Mouse (Mus musculus) neural tube, embryonic 15.5 days (tissue): ENCODE data around the gene Cerk. TPM values are rescaled to one million over a fixed set of nuclear protein-coding genes. Genes with fewer than 3 reads are reported as not detected.

Experiments
- ATAC-seq: fragments of 200-750 bp; cut with Nextera tagmentation; 2 replicates; pipeline ENCODE4 v1.8.0; 2017; ENCODE audit warnings: mild to moderate bottlenecking, moderate TSS enrichment, moderate library complexity; ENCODE audit not compliant: low FRiP score
- H3K27ac ChIP-seq: fragments of 300-500 bp; sonication (generic); replicated peaks from 2 replicates; pipeline ENCODE4 v1.5.1; 2015; ENCODE audit warnings: mild to moderate bottlenecking, inconsistent platforms
- H3K27me3 ChIP-seq: fragments of 300-500 bp; sonication (generic); replicated peaks from 2 replicates; pipeline ENCODE4 v1.6.1; 2015; ENCODE audit warnings: inconsistent platforms
- H3K36me3 ChIP-seq: fragments of 300-500 bp; sonication (generic); 2 replicates; pipeline ENCODE4 v1.6.1; 2015; ENCODE audit warnings: inconsistent platforms
- H3K4me1 ChIP-seq: fragments of 300-500 bp; sonication (generic); 2 replicates; pipeline ENCODE4 v1.6.1; 2015; ENCODE audit warnings: inconsistent platforms
- H3K4me2 ChIP-seq: fragments of 300-500 bp; sonication (generic); 2 replicates; pipeline ENCODE4 v1.6.1; 2015; ENCODE audit warnings: inconsistent platforms, mild to moderate bottlenecking, moderate library complexity
- H3K4me3 ChIP-seq: fragments of 300-500 bp; sonication (generic); replicated peaks from 2 replicates; pipeline ENCODE4 v1.5.1; 2015; ENCODE audit warnings: mild to moderate bottlenecking, inconsistent platforms
- H3K9ac ChIP-seq: fragments of 300-500 bp; sonication (generic); replicated peaks from 2 replicates; pipeline ENCODE4 v1.6.1; 2015; ENCODE audit warnings: mild to moderate bottlenecking, inconsistent platforms
- H3K9me3 ChIP-seq: fragments of 300-500 bp; sonication (generic); replicated peaks from 2 replicates; pipeline ENCODE4 v1.6.1; 2016; ENCODE audit warnings: inconsistent platforms
- WGBS: fragments of 180-500 bp; shearing (Covaris S2); methylation state at CpG from one replicate; pipeline ENCODE4 v1.1.7; 2015; ENCODE audit warnings: mixed read lengths; 5-methylcytosine and 5-hydroxymethylcytosine counted together
- polyA plus RNA-seq: library from polyadenylated mRNA; unstranded; fragments of >200 nt; fragmentation: Nextera tagmentation; extraction: Ambion mirVana; gene quantifications from 2 replicates; pipeline ENCODE4 v1.2.1, GENCODE M21; 2015

The Cerk gene
- polyA plus RNA-seq, 1 experiment from 2014 or later = 27.5 TPM

DNA sequence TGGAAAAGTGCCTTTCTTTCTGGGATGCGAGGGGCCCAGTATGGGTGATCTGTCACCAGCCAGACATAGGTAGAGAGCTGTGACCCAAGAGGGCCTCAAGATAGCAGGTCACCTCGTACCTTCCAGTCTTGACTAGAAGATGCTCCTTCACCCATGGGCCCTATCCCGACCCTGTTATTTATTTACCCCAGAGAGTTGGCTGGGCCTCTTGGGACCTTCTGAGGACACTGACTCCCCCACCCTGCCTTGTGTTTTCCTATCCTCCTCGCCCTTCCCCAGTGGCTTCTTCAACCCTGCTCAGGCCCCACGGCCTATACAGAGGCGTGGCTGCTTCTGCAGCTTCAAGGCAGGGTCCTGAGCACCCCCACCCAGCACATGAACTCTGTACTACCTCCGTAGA is 66.8 kb downstream of the Cerk start:
- no peak overlapping the region for H3K9ac ChIP-seq
- no peak overlapping the region for H3K4me2 ChIP-seq
- ATAC-seq = no peak
- no peaks in the 10 kb centered on the region for H3K27me3 ChIP-seq
- peaks cover 13% of the 10 kb centered on the region; the same call in 1 of the 2 replicates for H3K4me1 ChIP-seq
- WGBS = 91% methylated on average over 7 of the region's 7 CpGs
- H3K4me3 ChIP-seq = no peak overlapping the region
- peaks cover 58% of the 10 kb centered on the region for H3K36me3 ChIP-seq
- H3K9me3 ChIP-seq = no peaks in the 10 kb centered on the region
- H3K27ac ChIP-seq = no peak overlapping the region

- Histone ChIP-seq H3K9ac (no peak overlapping the region), H3K4me1 (peaks cover 30% of the 10 kb centered on the region), H3K9me3 (no peaks in the 10 kb centered on the region), H3K36me3 (peaks cover 41% of the 10 kb centered on the region), H3K27me3 (no peaks in the 10 kb centered on the region), H3K4me2 (no peak overlapping the region), H3K27ac (no peak overlapping the region), H3K4me3 (no peak overlapping the region)
- 60% methylated on average over 15 of the region's 15 CpGs for WGBS
- no peak for ATAC-seq
Observed at GRCm38 (mm10) chr15:86117115-86118100, 68.5 kb downstream of the Cerk start.

- Histone ChIP-seq H3K36me3 (peaks cover 31% of the 10 kb centered on the region), H3K27ac (no peak overlapping the region), H3K9ac (no peak overlapping the region), H3K9me3 (no peaks in the 10 kb centered on the region), H3K27me3 (no peaks in the 10 kb centered on the region), H3K4me3 (no peak overlapping the region), H3K4me2 (no peak overlapping the region), H3K4me1 (peaks cover 34% of the 10 kb centered on the region)
- ATAC-seq = no peak
- WGBS = 61% methylated on average over 5 of the region's 5 CpGs
Observed at GRCm38 (mm10) chr15:86116421-86116820, 69.5 kb downstream of the Cerk start.

DNA sequence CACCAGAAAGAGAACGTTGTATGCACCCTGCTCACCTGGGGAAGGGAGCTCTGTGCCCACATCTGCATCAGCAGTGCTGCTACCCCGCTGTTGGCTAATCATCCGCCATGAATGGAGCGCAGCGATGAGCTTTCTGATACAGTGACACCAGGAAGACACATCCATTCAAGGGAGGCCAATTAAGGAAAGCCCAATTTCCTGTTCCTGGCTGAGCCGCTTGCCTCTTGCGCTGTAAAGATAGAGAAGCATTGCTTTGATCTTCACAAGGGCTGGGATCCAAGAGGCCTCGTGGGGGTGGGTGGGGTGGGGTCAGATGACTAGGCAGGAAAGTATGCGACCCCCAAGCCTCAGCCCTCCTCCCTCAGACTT is 72.6 kb downstream of the Cerk start:
- Histone ChIP-seq H3K9ac (no peak overlapping the region), H3K36me3 (peaks cover 3% of the 10 kb centered on the region; the same call in 1 of the 2 replicates), H3K4me3 (no peak overlapping the region), H3K27me3 (no peaks in the 10 kb centered on the region), H3K4me1 (peaks cover 57% of the 10 kb centered on the region), H3K27ac (peak overlapping the region; percentile 86), H3K4me2 (peak overlapping the region; percentile 20), H3K9me3 (no peaks in the 10 kb centered on the region)
- 7% methylated on average over 9 of the region's 9 CpGs for WGBS
- ATAC-seq = peak; percentile 23; the same call in 1 of the 2 replicates

DNA sequence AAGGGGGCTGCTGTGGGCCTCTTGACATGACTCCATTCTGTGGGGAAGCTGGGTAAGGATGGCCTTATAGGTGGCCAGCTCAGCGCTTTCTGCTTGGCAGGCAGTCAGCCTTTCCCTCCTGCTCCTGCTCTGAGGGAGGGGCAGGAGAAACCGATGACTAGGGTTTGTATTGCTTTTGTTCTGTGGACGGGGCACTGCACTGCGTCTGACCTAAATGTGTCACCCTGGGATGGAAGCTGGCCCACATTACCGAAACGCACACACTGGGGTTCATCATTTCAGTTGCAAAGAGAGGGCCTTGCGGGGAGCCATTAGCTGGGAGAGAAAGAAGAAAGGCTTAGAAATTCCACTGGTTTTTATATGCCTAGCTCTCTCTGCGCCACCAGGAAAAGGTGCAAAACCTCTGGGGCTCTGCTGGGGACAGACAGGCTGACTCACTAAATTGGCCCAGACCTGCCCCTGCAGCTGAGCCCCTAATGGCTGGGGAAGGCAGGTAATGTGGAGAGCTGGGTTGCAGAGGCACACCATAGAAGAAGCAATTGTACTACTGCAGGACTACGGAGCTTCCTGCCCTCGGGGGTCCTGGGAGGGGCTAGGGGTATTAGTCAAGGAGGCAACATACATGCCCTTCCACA is 73.1 kb downstream of the Cerk start:
- Histone ChIP-seq H3K27me3 (no peaks in the 10 kb centered on the region), H3K4me1 (peaks cover 61% of the 10 kb centered on the region), H3K9ac (no peak overlapping the region), H3K4me3 (no peak overlapping the region), H3K4me2 (peak overlapping the region; percentile 20), H3K27ac (peak overlapping the region; percentile 86), H3K9me3 (no peaks in the 10 kb centered on the region), H3K36me3 (no peaks in the 10 kb centered on the region)
- WGBS = 9% methylated on average over 10 of the region's 10 CpGs
- ATAC-seq = peak; percentile 53

DNA sequence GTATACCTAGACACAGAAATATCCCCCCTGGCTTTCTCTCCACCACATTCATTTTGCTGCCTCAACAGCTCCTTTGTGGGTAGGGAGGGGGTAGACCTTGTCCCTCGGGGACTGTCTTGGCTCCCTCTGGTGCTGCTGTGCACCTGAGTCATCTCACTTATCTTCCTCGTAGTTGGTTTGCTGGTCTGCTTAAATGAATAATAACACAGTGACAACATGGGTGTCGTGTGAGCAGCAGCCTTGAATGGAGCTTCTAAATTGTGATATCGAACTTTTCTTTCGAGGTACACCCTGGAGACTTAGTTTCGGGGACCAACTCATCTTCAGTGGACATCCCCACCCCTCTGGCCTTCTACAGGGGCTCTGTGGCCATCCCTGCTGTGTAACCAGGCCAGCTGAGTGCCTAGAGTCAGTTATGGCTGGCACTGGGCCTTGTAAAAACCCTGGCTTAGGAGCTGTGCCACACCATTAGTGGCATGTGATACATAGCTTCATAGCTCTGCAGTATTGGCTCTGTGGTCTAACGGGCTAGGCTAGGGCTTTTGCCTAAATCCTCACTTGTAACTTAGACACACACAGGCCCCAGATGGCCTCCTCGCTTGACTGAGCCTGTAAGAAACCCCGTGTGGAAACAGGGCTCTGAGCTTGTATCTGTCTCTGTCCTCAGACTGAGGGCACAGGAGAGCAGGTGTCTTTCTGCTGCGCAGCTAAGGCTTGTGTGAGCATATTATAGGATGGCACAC is 75.4 kb downstream of the Cerk start:
- no peaks in the 10 kb centered on the region for H3K9me3 ChIP-seq
- no peaks in the 10 kb centered on the region for H3K36me3 ChIP-seq
- 71% methylated on average over 10 of the region's 10 CpGs for WGBS
- H3K27me3 ChIP-seq = no peaks in the 10 kb centered on the region
- H3K4me2 ChIP-seq = no peak overlapping the region
- no peak overlapping the region for H3K4me3 ChIP-seq
- H3K9ac ChIP-seq = no peak overlapping the region
- H3K4me1 ChIP-seq = peaks cover 58% of the 10 kb centered on the region
- H3K27ac ChIP-seq = no peak overlapping the region; the same call in 1 of the 2 replicates
- no peak for ATAC-seq

DNA sequence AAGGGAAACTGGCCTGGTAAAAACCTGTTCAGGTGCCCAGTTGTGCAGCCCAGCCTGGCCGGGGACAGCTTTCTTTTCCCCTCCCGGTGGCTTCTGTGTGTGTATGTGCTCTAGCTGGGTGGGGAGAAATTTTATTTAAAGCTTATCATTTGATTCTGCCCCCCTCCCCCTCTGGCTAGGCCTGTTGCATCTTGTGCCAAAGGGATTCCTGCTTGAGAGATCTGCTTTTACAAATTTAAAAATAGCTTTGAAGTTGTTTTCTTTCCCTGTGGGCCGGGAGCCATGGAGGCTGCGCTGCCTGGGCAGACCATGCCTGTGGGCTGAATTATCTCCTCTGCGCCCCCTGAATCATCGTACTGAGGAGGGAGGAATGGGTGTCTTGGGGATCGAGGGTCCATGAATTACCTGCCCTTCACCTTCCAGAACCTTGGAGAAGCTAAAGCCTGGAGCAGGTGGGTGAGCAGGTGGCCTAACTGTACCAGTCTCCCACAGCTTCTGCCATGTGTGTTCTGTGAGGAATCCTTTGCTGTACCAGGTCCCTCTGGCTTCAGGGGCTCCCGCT is 76.2 kb downstream of the Cerk start:
- Histone ChIP-seq H3K4me3 (no peak overlapping the region), H3K4me1 (peaks cover 58% of the 10 kb centered on the region), H3K27ac (0 out of 2 replicates have a peak overlapping the region, but pooled peaks have one; percentile 18), H3K4me2 (no peak overlapping the region), H3K9me3 (no peaks in the 10 kb centered on the region), H3K27me3 (no peaks in the 10 kb centered on the region), H3K9ac (no peak overlapping the region), H3K36me3 (no peaks in the 10 kb centered on the region)
- no peak for ATAC-seq
- WGBS = 86% methylated on average over 8 of the region's 8 CpGs

DNA sequence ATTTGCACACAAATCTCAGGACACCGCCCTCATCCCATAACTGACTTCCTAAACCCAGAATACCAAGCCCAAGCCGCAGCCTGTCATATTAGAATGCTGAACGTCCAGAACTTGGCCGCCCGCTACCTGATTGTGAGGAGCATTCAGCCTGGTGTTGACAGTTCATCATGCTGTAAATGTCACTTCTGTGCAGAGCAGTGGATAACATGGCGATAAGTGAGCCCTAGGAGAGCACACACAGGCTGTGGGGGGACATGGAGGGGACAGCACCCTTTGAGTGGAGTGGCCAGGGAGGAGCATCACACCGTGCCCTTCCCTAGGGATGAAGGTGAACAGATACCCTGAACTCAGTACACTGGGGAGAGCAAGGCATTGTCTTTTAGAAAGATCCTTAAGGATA is 76.7 kb downstream of the Cerk start:
- no peak for ATAC-seq
- no peak overlapping the region for H3K4me2 ChIP-seq
- no peak overlapping the region for H3K9ac ChIP-seq
- H3K4me1 ChIP-seq = peaks cover 58% of the 10 kb centered on the region
- H3K36me3 ChIP-seq = peaks cover 5% of the 10 kb centered on the region; the same call in 1 of the 2 replicates
- no peaks in the 10 kb centered on the region for H3K9me3 ChIP-seq
- no peak overlapping the region for H3K4me3 ChIP-seq
- WGBS = 75% methylated on average over 7 of the region's 7 CpGs
- no peaks in the 10 kb centered on the region for H3K27me3 ChIP-seq
- 0 out of 2 replicates have a peak overlapping the region, but pooled peaks have one; percentile 18 for H3K27ac ChIP-seq

GRCm38 (mm10) chr15:86107831-86108471 is 78.0 kb downstream of the Cerk start:
- H3K4me2 ChIP-seq = no peak overlapping the region
- H3K27me3 ChIP-seq = no peaks in the 10 kb centered on the region
- ATAC-seq = no peak
- no peak overlapping the region for H3K9ac ChIP-seq
- no peak overlapping the region; the same call in 1 of the 2 replicates for H3K27ac ChIP-seq
- peaks cover 13% of the 10 kb centered on the region for H3K36me3 ChIP-seq
- H3K9me3 ChIP-seq = no peaks in the 10 kb centered on the region
- WGBS = 74% methylated on average over 11 of the region's 11 CpGs
- peaks cover 46% of the 10 kb centered on the region for H3K4me1 ChIP-seq
- H3K4me3 ChIP-seq = no peak overlapping the region

DNA sequence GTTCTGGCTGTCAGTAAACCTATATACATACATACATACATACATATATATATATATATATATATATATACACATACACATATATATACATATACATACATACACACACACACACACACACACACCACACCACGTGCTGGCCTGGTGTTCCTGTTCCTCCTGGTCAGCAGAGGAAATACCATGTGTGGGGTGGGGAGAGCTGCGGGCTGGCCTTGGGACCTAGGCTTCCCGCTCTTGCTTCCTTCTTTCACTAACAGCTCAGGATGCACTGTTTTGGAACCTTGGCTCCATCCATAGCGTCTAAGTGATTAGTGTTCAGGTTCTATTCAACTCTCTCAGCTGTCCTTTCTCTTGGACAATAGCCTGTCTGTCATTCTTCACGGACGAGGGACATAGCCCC is 80.2 kb downstream of the Cerk start:
- H3K4me1 ChIP-seq = peaks cover 30% of the 10 kb centered on the region
- H3K9me3 ChIP-seq = no peaks in the 10 kb centered on the region
- no peaks in the 10 kb centered on the region for H3K27me3 ChIP-seq
- no peak overlapping the region for H3K9ac ChIP-seq
- no peak overlapping the region for H3K27ac ChIP-seq
- no peak for ATAC-seq
- peaks cover 29% of the 10 kb centered on the region for H3K36me3 ChIP-seq
- 54% methylated on average over 6 of the region's 6 CpGs for WGBS
- H3K4me2 ChIP-seq = no peak overlapping the region
- H3K4me3 ChIP-seq = no peak overlapping the region

GRCm38 (mm10) chr15:86105345-86105697 is 80.6 kb downstream of the Cerk start:
- WGBS = 88% methylated on average over 7 of the region's 7 CpGs
- peaks cover 26% of the 10 kb centered on the region for H3K4me1 ChIP-seq

More at GRCm38 (mm10) chr15:86105345-86105697, 80.6 kb downstream of the Cerk start:
- Histone ChIP-seq H3K4me2 (no peak overlapping the region), H3K27ac (no peak overlapping the region), H3K9me3 (no peaks in the 10 kb centered on the region), H3K9ac (no peak overlapping the region), H3K4me3 (no peak overlapping the region), H3K36me3 (peaks cover 31% of the 10 kb centered on the region), H3K27me3 (no peaks in the 10 kb centered on the region)
- ATAC-seq = no peak
